Mouse (Mus musculus): ENCODE measurements at regions not wholly inside any gene's neighbourhood (a gene's known extent, or its start where the extent isn't known, plus 50 kb on each side); places are given as distances from the start of the nearest gene placed in this dataset.

DNA sequence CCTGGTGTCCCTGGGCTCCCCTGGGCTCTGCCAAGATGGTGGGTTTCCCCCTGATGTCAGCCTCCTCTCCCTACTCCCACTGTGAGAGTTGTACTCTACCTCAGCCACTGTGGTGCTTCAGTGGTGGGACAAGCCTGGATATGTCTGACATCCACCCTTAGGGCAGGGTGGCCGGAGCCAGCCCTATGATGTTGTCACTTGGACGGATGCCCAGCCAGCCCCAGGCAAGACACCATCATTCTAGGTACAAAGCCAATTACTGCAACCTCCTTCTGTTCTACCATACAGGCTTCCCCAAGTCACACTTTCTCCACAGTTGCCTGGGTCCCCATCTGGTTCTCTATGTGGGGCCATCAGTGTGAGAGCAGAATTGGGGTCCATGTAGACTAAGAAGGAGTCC is 141.0 kb upstream of the Smim23 start:
- ATAC-seq (ENCODE audit: extremely low read depth, insufficient number of reproducible peaks, low FRiP score, poor library complexity, severe bottlenecking) (no peak), DNase-seq (ENCODE audit: low spot score) (no peak)
- Histone ChIP-seq H3K27me3 (ENCODE audit: insufficient read depth, low read length) (no peaks in the 10 kb centered on the region; the same call in 1 of the 2 replicates), H3K9me3 (replicated peaks) (no peaks in the 10 kb centered on the region), H3K4me3 (ENCODE audit: low read depth, low read length) (no peak overlapping the region), H3K36me3 (replicated peaks) (no peaks in the 10 kb centered on the region), H3K4me1 (ENCODE audit: insufficient read depth, low read depth, low read length) (no peaks in the 10 kb centered on the region)
- TF ChIP-seq GATA2 (IDR thresholded peaks at IDR 0.05; ENCODE audit: borderline replicate concordance, low read depth, low read length) (no peak), POLR2AphosphoS5 (IDR thresholded peaks at IDR 0.05; ENCODE audit: insufficient replicate concordance, low read depth, low read length) (no peak), TAL1 (conservative IDR thresholded peaks at IDR 0.05; ENCODE audit: low read depth, low read length) (no peak), GATA1 (IDR thresholded peaks at IDR 0.05; ENCODE audit: borderline replicate concordance, low read length) (no peak), CTCF (IDR thresholded peaks at IDR 0.05; ENCODE audit: low read depth, low read length) (no peak)

GRCm38 (mm10) chr11:32963625-32964293 is 139.4 kb upstream of the Smim23 start:
- Histone ChIP-seq H3K36me3 (replicated peaks) (no peaks in the 10 kb centered on the region), H3K4me1 (ENCODE audit: insufficient read depth, low read depth, low read length) (no peaks in the 10 kb centered on the region), H3K9me3 (replicated peaks) (no peaks in the 10 kb centered on the region), H3K4me3 (ENCODE audit: low read depth, low read length) (no peak overlapping the region), H3K27me3 (ENCODE audit: insufficient read depth, low read length) (no peaks in the 10 kb centered on the region)
- TF ChIP-seq CTCF (IDR thresholded peaks at IDR 0.05; ENCODE audit: low read depth, low read length) (no peak), TAL1 (conservative IDR thresholded peaks at IDR 0.05; ENCODE audit: low read depth, low read length) (no peak), POLR2AphosphoS5 (IDR thresholded peaks at IDR 0.05; ENCODE audit: insufficient replicate concordance, low read depth, low read length) (no peak), GATA2 (IDR thresholded peaks at IDR 0.05; ENCODE audit: borderline replicate concordance, low read depth, low read length) (no peak), GATA1 (IDR thresholded peaks at IDR 0.05; ENCODE audit: borderline replicate concordance, low read length) (no peak)
- DNase-seq (ENCODE audit: low spot score) (no peak), ATAC-seq (ENCODE audit: extremely low read depth, insufficient number of reproducible peaks, low FRiP score, poor library complexity, severe bottlenecking) (no peak)

DNA sequence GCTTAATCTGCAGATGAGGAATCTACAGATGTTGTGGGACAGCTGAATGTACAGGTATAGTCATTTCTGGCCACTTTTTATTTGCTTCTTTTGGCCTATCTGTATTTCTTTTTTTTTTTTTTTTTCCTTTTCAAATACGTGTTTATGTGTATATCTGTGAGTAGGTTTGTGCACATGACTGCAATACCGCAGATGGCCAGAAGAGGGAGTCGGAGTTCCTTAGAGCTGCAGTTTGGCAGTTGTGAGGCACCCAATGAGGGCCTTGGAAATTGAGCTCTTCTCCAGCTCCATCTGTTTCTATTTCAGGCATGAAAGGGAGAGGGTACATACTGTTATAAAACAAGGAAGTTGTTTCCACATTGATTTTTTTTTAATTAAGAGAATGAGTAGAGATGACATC is 137.2 kb upstream of the Smim23 start:
- no peaks in the 10 kb centered on the region for H3K9me3 ChIP-seq (replicated peaks)
- peak; percentile 42 for TF ChIP-seq CTCF (IDR thresholded peaks at IDR 0.05; ENCODE audit: low read depth, low read length)
- TF ChIP-seq TAL1 (conservative IDR thresholded peaks at IDR 0.05; ENCODE audit: low read depth, low read length): no peak
- H3K36me3 ChIP-seq (replicated peaks): no peaks in the 10 kb centered on the region
- DNase-seq (ENCODE audit: low spot score): no peak
- no peaks in the 10 kb centered on the region for H3K27me3 ChIP-seq (ENCODE audit: insufficient read depth, low read length)
- H3K4me3 ChIP-seq (ENCODE audit: low read depth, low read length): no peak overlapping the region
- no peak for ATAC-seq (ENCODE audit: extremely low read depth, insufficient number of reproducible peaks, low FRiP score, poor library complexity, severe bottlenecking)
- no peaks in the 10 kb centered on the region for H3K4me1 ChIP-seq (ENCODE audit: insufficient read depth, low read depth, low read length)

GRCm38 (mm10) chr11:32958961-32959360 is 134.6 kb upstream of the Smim23 start:
- TF ChIP-seq CTCF (IDR thresholded peaks at IDR 0.05; ENCODE audit: low read depth, low read length) (no peak), GATA2 (IDR thresholded peaks at IDR 0.05; ENCODE audit: borderline replicate concordance, low read depth, low read length) (no peak), TAL1 (conservative IDR thresholded peaks at IDR 0.05; ENCODE audit: low read depth, low read length) (no peak), GATA1 (IDR thresholded peaks at IDR 0.05; ENCODE audit: borderline replicate concordance, low read length) (no peak), POLR2AphosphoS5 (IDR thresholded peaks at IDR 0.05; ENCODE audit: insufficient replicate concordance, low read depth, low read length) (no peak)
- Histone ChIP-seq H3K4me3 (ENCODE audit: low read depth, low read length) (no peak overlapping the region), H3K27me3 (ENCODE audit: insufficient read depth, low read length) (no peaks in the 10 kb centered on the region), H3K4me1 (ENCODE audit: insufficient read depth, low read depth, low read length) (no peaks in the 10 kb centered on the region), H3K36me3 (replicated peaks) (no peaks in the 10 kb centered on the region), H3K9me3 (replicated peaks) (no peaks in the 10 kb centered on the region)
- ATAC-seq (ENCODE audit: extremely low read depth, insufficient number of reproducible peaks, low FRiP score, poor library complexity, severe bottlenecking) (no peak), DNase-seq (ENCODE audit: low spot score) (no peak)

DNA sequence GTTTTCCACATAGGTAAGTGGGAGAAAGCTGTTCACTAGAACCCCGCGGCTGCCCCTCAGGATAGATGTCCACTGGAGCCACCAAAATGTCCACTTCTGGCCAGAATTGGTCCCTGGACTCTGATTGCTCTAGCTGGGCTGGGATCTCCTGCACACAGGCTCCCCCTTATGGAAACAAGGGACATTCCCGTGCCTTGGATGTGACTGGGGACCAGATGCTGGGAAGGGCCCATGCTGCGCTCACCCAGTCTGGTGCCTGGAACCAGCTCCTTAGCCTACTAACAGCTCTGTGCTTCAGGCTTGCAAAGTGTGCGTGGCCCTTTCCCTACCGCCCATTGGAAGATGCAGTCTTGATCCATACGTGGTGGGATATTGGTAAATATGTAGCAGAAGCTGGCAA is 132.6 kb upstream of the Smim23 start:
- Histone ChIP-seq H3K4me1 (ENCODE audit: insufficient read depth, low read depth, low read length) (no peaks in the 10 kb centered on the region), H3K9me3 (replicated peaks) (no peaks in the 10 kb centered on the region), H3K36me3 (replicated peaks) (no peaks in the 10 kb centered on the region), H3K4me3 (ENCODE audit: low read depth, low read length) (no peak overlapping the region), H3K27me3 (ENCODE audit: insufficient read depth, low read length) (peaks cover 2% of the 10 kb centered on the region; the same call in 1 of the 2 replicates)
- ATAC-seq (ENCODE audit: extremely low read depth, insufficient number of reproducible peaks, low FRiP score, poor library complexity, severe bottlenecking) (no peak), DNase-seq (ENCODE audit: low spot score) (no peak)
- TF ChIP-seq POLR2AphosphoS5 (IDR thresholded peaks at IDR 0.05; ENCODE audit: insufficient replicate concordance, low read depth, low read length): no peak
- TF ChIP-seq CTCF (IDR thresholded peaks at IDR 0.05; ENCODE audit: low read depth, low read length): no peak
- TF ChIP-seq TAL1 (conservative IDR thresholded peaks at IDR 0.05; ENCODE audit: low read depth, low read length): no peak
- TF ChIP-seq GATA2 (IDR thresholded peaks at IDR 0.05; ENCODE audit: borderline replicate concordance, low read depth, low read length): no peak
- no peak for TF ChIP-seq GATA1 (IDR thresholded peaks at IDR 0.05; ENCODE audit: borderline replicate concordance, low read length)

GRCm38 (mm10) chr11:32952271-32952670 is 127.9 kb upstream of the Smim23 start:
- no peaks in the 10 kb centered on the region for H3K36me3 ChIP-seq (replicated peaks)
- no peak overlapping the region for H3K4me3 ChIP-seq (ENCODE audit: low read depth, low read length)
- H3K27me3 ChIP-seq (ENCODE audit: insufficient read depth, low read length): peaks cover 2% of the 10 kb centered on the region; the same call in 1 of the 2 replicates
- TF ChIP-seq POLR2AphosphoS5 (IDR thresholded peaks at IDR 0.05; ENCODE audit: insufficient replicate concordance, low read depth, low read length): no peak
- TF ChIP-seq GATA1 (IDR thresholded peaks at IDR 0.05; ENCODE audit: borderline replicate concordance, low read length): no peak
- no peak for TF ChIP-seq GATA2 (IDR thresholded peaks at IDR 0.05; ENCODE audit: borderline replicate concordance, low read depth, low read length)
- TF ChIP-seq CTCF (IDR thresholded peaks at IDR 0.05; ENCODE audit: low read depth, low read length): no peak
- no peak for TF ChIP-seq TAL1 (conservative IDR thresholded peaks at IDR 0.05; ENCODE audit: low read depth, low read length)
- DNase-seq (ENCODE audit: low spot score): no peak
- H3K4me1 ChIP-seq (ENCODE audit: insufficient read depth, low read depth, low read length): no peaks in the 10 kb centered on the region
- ATAC-seq (ENCODE audit: extremely low read depth, insufficient number of reproducible peaks, low FRiP score, poor library complexity, severe bottlenecking): no peak
- H3K9me3 ChIP-seq (replicated peaks): no peaks in the 10 kb centered on the region

Data from G1E (cell line).